Mouse (Mus musculus): ENCODE results near the gene Adat3. TPM values are rescaled to one million over a fixed set of nuclear protein-coding genes. Genes with fewer than 3 reads are reported as not detected.

Adat3 gene
- polyA plus RNA-seq, 1 experiment: 17.0 TPM

DNA sequence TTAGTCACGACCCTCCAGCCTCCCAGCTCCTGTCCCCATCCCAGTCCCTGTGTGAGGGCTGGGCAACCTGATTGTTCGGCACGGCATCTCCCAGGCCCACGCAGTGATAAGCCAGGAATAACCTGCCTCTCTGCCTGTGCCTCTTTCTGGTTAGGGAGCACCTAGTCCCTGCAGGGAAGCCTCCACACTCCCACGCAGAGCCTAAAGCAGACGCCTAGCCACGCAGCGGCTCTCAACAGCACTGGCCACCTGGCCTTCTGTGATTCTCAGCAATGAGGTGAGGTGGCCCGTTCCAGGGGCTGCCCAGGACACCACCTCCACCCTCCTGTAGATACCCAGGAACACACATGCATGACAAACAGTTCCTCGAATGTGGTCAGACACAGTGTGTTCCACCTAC lies 47.7 kb downstream of the Adat3 start:
- DNase-seq (ENCODE audit: low read depth in 1 of 2, low spot score in 2 of 2): no peak
- H3K27me3 ChIP-seq (ENCODE audit: control insufficient read depth, insufficient read depth, low read length): no peaks in the 10 kb centered on the region
- 89% methylated on average over 10 of the region's 10 CpGs for WGBS
- TF ChIP-seq CTCF (IDR thresholded peaks at IDR 0.05; ENCODE audit: extremely low read depth, insufficient read depth, insufficient read length, insufficient replicate concordance): no peak
- no peak for TF ChIP-seq POLR2A (IDR thresholded peaks at IDR 0.05; ENCODE audit: low read depth, low read length)
- no peak overlapping the region for H3K4me3 ChIP-seq (ENCODE audit: extremely low read depth, insufficient read depth, insufficient read length)
- no peak overlapping the region for H3K27ac ChIP-seq (ENCODE audit: insufficient read depth, low read length)
- peaks cover 2% of the 10 kb centered on the region; the same call in 1 of the 2 replicates for H3K36me3 ChIP-seq (ENCODE audit: control insufficient read depth, insufficient read depth, low read length)
- H3K4me1 ChIP-seq (ENCODE audit: control insufficient read depth, insufficient read depth, insufficient read length): peaks cover 2% of the 10 kb centered on the region; the same call in 1 of the 2 replicates

- no peak overlapping the region for H3K4me3 ChIP-seq (ENCODE audit: extremely low read depth, insufficient read depth, insufficient read length)
- DNase-seq (ENCODE audit: low read depth in 1 of 2, low spot score in 2 of 2): no peak
- H3K4me1 ChIP-seq (ENCODE audit: control insufficient read depth, insufficient read depth, insufficient read length): peaks cover 22% of the 10 kb centered on the region; the same call in 1 of the 2 replicates
- WGBS: 87% methylated on average over 6 of the region's 6 CpGs
- TF ChIP-seq CTCF (IDR thresholded peaks at IDR 0.05; ENCODE audit: extremely low read depth, insufficient read depth, insufficient read length, insufficient replicate concordance) (no peak), POLR2A (IDR thresholded peaks at IDR 0.05; ENCODE audit: low read depth, low read length) (no peak)
- H3K27ac ChIP-seq (ENCODE audit: insufficient read depth, low read length): no peak overlapping the region
- 0 out of 2 replicates have a peak, but pooled peaks cover 2% of the 10 kb centered on the region for H3K36me3 ChIP-seq (ENCODE audit: control insufficient read depth, insufficient read depth, low read length)
- H3K27me3 ChIP-seq (ENCODE audit: control insufficient read depth, insufficient read depth, low read length): no peaks in the 10 kb centered on the region
These were observed 50.6 kb downstream of the Adat3 start for GRCm38 (mm10) chr10:80653156-80653720.

DNA sequence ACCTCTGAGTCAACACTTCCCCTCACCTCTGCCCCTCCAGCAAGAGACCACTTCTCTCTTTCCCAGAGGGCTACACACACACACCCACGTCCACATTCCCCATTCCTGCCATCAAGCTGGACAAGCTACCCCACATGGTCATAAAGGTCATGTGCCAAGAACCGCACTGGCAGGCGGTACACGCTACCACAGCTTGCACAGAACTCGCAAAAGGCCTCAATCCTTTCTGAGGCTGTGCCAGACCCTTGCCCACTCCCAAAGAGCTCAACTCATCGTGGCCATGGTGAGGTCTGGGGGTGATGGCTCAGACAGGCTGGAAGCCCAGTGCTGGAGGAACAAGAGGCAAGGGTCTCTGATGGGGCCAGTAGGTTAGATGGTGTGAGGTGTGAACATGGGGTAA lies 52.2 kb downstream of the Adat3 start:
- 82% methylated on average over 6 of the region's 6 CpGs for WGBS
- TF ChIP-seq CTCF (IDR thresholded peaks at IDR 0.05; ENCODE audit: extremely low read depth, insufficient read depth, insufficient read length, insufficient replicate concordance) (no peak), POLR2A (IDR thresholded peaks at IDR 0.05; ENCODE audit: low read depth, low read length) (no peak)
- 0 out of 2 replicates have a peak, but pooled peaks cover 2% of the 10 kb centered on the region for H3K36me3 ChIP-seq (ENCODE audit: control insufficient read depth, insufficient read depth, low read length)
- H3K4me3 ChIP-seq (ENCODE audit: extremely low read depth, insufficient read depth, insufficient read length): no peak overlapping the region
- DNase-seq (ENCODE audit: low read depth in 1 of 2, low spot score in 2 of 2): no peak
- H3K27ac ChIP-seq (ENCODE audit: insufficient read depth, low read length): no peak overlapping the region
- peaks cover 29% of the 10 kb centered on the region for H3K4me1 ChIP-seq (ENCODE audit: control insufficient read depth, insufficient read depth, insufficient read length)
- no peaks in the 10 kb centered on the region for H3K27me3 ChIP-seq (ENCODE audit: control insufficient read depth, insufficient read depth, low read length)

GRCm38 (mm10) chr10:80655406-80656129 lies 52.9 kb downstream of the Adat3 start:
- DNase-seq (ENCODE audit: low read depth in 1 of 2, low spot score in 2 of 2): no peak
- Histone ChIP-seq H3K4me3 (ENCODE audit: extremely low read depth, insufficient read depth, insufficient read length) (peak overlapping the region; percentile 84), H3K27ac (ENCODE audit: insufficient read depth, low read length) (0 out of 2 replicates have a peak overlapping the region, but pooled peaks have one; percentile 5), H3K4me1 (ENCODE audit: control insufficient read depth, insufficient read depth, insufficient read length) (peaks cover 29% of the 10 kb centered on the region), H3K36me3 (ENCODE audit: control insufficient read depth, insufficient read depth, low read length) (0 out of 2 replicates have a peak, but pooled peaks cover 2% of the 10 kb centered on the region), H3K27me3 (ENCODE audit: control insufficient read depth, insufficient read depth, low read length) (no peaks in the 10 kb centered on the region)
- WGBS: under 1% methylated on average over 12 of the region's 12 CpGs
- no peak for TF ChIP-seq POLR2A (IDR thresholded peaks at IDR 0.05; ENCODE audit: low read depth, low read length)
- no peak for TF ChIP-seq CTCF (IDR thresholded peaks at IDR 0.05; ENCODE audit: extremely low read depth, insufficient read depth, insufficient read length, insufficient replicate concordance)

- Histone ChIP-seq H3K4me1 (ENCODE audit: control insufficient read depth, insufficient read depth, insufficient read length) (peaks cover 34% of the 10 kb centered on the region), H3K27ac (ENCODE audit: insufficient read depth, low read length) (peak overlapping the region; percentile 46), H3K4me3 (ENCODE audit: extremely low read depth, insufficient read depth, insufficient read length) (peak overlapping the region; percentile 84), H3K27me3 (ENCODE audit: control insufficient read depth, insufficient read depth, low read length) (no peaks in the 10 kb centered on the region), H3K36me3 (ENCODE audit: control insufficient read depth, insufficient read depth, low read length) (0 out of 2 replicates have a peak, but pooled peaks cover 2% of the 10 kb centered on the region)
- WGBS: 1% methylated on average over 70 of the region's 72 CpGs
- TF ChIP-seq CTCF (IDR thresholded peaks at IDR 0.05; ENCODE audit: extremely low read depth, insufficient read depth, insufficient read length, insufficient replicate concordance): no peak
- peak; percentile 59 for TF ChIP-seq POLR2A (IDR thresholded peaks at IDR 0.05; ENCODE audit: low read depth, low read length)
- DNase-seq (ENCODE audit: low read depth in 1 of 2, low spot score in 2 of 2): peak; percentile 80 to 92
These were observed 53.6 kb downstream of the Adat3 start for GRCm38 (mm10) chr10:80656130-80656862.

- Histone ChIP-seq H3K27ac (ENCODE audit: insufficient read depth, low read length) (peak within 1 kb of the TSS; percentile 55), H3K27me3 (ENCODE audit: control insufficient read depth, insufficient read depth, low read length) (no peaks in the 10 kb centered on the region), H3K36me3 (ENCODE audit: control insufficient read depth, insufficient read depth, low read length) (0 out of 2 replicates have a peak, but pooled peaks cover 2% of the 10 kb centered on the region), H3K4me1 (ENCODE audit: control insufficient read depth, insufficient read depth, insufficient read length) (peaks cover 36% of the 10 kb centered on the region), H3K4me3 (ENCODE audit: extremely low read depth, insufficient read depth, insufficient read length) (peak within 1 kb of the TSS; percentile 84)
- WGBS: 44% methylated on average over 15 of the region's 15 CpGs
- no peak for TF ChIP-seq CTCF (IDR thresholded peaks at IDR 0.05; ENCODE audit: extremely low read depth, insufficient read depth, insufficient read length, insufficient replicate concordance)
- TF ChIP-seq POLR2A (IDR thresholded peaks at IDR 0.05; ENCODE audit: low read depth, low read length): no peak
- DNase-seq (ENCODE audit: low read depth in 1 of 2, low spot score in 2 of 2): no peak
These were observed 54.4 kb downstream of the Adat3 start, which contains the start of gene Btbd2 for GRCm38 (mm10) chr10:80656863-80657623. Btbd2 (minus strand) TSS chr10:80657071.

Other genes with a start within 250 kb of the Adat3 start
- 0.04 TPM in 1 of 2 replicates, not detected in the other for gene Plk5, start 246.4 kb upstream of the Adat3 start, polyA plus RNA-seq (2012; rRNA removed)
- 13.4 and 22.6 TPM in 2 replicates for gene Mex3d, start 215.2 kb upstream of the Adat3 start, polyA plus RNA-seq (2012; rRNA removed)
- gene Mbd3, start 203.3 kb upstream of the Adat3 start, polyA plus RNA-seq (2012; rRNA removed): 110 and 124 TPM in 2 replicates
- 399 and 753 TPM in 2 replicates for gene Uqcr11, start 196.1 kb upstream of the Adat3 start, polyA plus RNA-seq (2012; rRNA removed)
- 173 and 240 TPM in 2 replicates for gene Tcf3, start 169.2 kb upstream of the Adat3 start, polyA plus RNA-seq (2012; rRNA removed)
- not detected in 2 replicates for gene Onecut3, start 108.0 kb upstream of the Adat3 start, polyA plus RNA-seq (2012; rRNA removed)
- 0.01 and 0.04 TPM in 2 replicates for gene Atp8b3, start 63.8 kb upstream of the Adat3 start, polyA plus RNA-seq (2012; rRNA removed)
- gene Rexo1, start 41.3 kb upstream of the Adat3 start, polyA plus RNA-seq (2012; rRNA removed): 78.0 and 95.1 TPM in 2 replicates
- gene Klf16, start 25.6 kb upstream of the Adat3 start, polyA plus RNA-seq (2012; rRNA removed): 27.9 and 41.8 TPM in 2 replicates
- 220 and 302 TPM in 2 replicates for gene Abhd17a, start 12.5 kb upstream of the Adat3 start, polyA plus RNA-seq (2012; rRNA removed)
- gene Scamp4, start within 50 bp of the Adat3 start, polyA plus RNA-seq (2012; rRNA removed): 94.8 and 110 TPM in 2 replicates
- 2.9 and 3.0 TPM in 2 replicates for gene Gm49322, start 3.1 kb downstream of the Adat3 start, polyA plus RNA-seq (2012; rRNA removed)
- 206 and 283 TPM in 2 replicates for gene Csnk1g2, start 20.0 kb downstream of the Adat3 start, polyA plus RNA-seq (2012; rRNA removed)
- 49.5 and 66.1 TPM in 2 replicates for gene Btbd2, start 54.2 kb downstream of the Adat3 start, polyA plus RNA-seq (2012; rRNA removed)
- 351 and 533 TPM in 2 replicates for gene Mknk2, start 75.2 kb downstream of the Adat3 start, polyA plus RNA-seq (2012; rRNA removed)
- gene Mob3a, start 99.1 kb downstream of the Adat3 start, polyA plus RNA-seq (2012; rRNA removed): 130 and 156 TPM in 2 replicates
- gene Izumo4, start 99.3 kb downstream of the Adat3 start, polyA plus RNA-seq (2012; rRNA removed): 49.0 and 60.8 TPM in 2 replicates
- 92.5 and 111 TPM in 2 replicates for gene Ap3d1, start 139.4 kb downstream of the Adat3 start, polyA plus RNA-seq (2012; rRNA removed)
- gene Dot1l, start 152.3 kb downstream of the Adat3 start, polyA plus RNA-seq (2012; rRNA removed): 46.2 and 56.2 TPM in 2 replicates
- 38.7 and 54.3 TPM in 2 replicates for gene Sf3a2, start 195.3 kb downstream of the Adat3 start, polyA plus RNA-seq (2012; rRNA removed)
- gene Plekhj1, start 195.7 kb downstream of the Adat3 start, polyA plus RNA-seq (2012; rRNA removed): 71.8 and 97.5 TPM in 2 replicates
- gene Amh, start 202.4 kb downstream of the Adat3 start, polyA plus RNA-seq (2012; rRNA removed): 1.3 and 2.3 TPM in 2 replicates
- gene Jsrp1, start 210.6 kb downstream of the Adat3 start, polyA plus RNA-seq (2012; rRNA removed): not detected in 2 replicates
- 730 and 862 TPM in 2 replicates for gene Oaz1, start 223.8 kb downstream of the Adat3 start, polyA plus RNA-seq (2012; rRNA removed)
- gene Lingo3, start 241.2 kb downstream of the Adat3 start, polyA plus RNA-seq (2012; rRNA removed): 0.02 TPM in 2 replicates

Data from spleen, adult 2 months (tissue).